Comparison of ENCODE assay signal across 15 mouse cellular contexts in the genomic region with DNA sequence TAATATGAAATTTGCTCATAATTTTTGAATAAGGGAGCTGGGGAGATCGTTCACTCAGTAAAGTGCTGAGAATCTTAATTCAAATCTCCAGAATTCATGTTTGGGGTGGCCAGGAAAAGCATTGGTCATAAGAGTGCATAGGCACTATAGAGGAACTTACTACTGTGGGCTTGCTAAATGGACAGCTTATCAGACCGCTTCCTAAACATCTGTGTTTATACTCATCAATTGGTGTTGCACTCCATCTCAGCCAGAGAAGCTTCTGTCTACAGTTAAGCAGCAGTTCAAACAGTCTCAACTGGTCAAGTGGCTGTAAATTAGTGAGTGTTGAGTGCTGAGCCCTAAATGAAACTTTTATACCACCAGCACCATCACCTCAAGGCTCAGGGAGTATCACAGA.
"Had no signal": no experiment of that assay in that cellular context is flagged by ENCODE, and none has a peak within 500 bp of the region (broad histone marks: within the 10 kb centered on the region; RNA-seq: fewer than 3 reads in every experiment).

No protein-coding gene starts in this region.

- H3K27me3 ChIP-seq: intestine, embryonic 15.5 days; limb, embryonic 13.5 days; lung, embryonic 15.5 days; midbrain, embryonic 15.5 days; neural tube, embryonic 13.5 days had no signal

- H3K27ac ChIP-seq: intestine, embryonic 15.5 days; limb, embryonic 13.5 days; lung, embryonic 15.5 days; macrophage; midbrain, embryonic 15.5 days; neural tube, embryonic 13.5 days had no signal

- H3K4me3 ChIP-seq: intestine, embryonic 15.5 days; limb, embryonic 13.5 days; lung, embryonic 15.5 days; midbrain, embryonic 15.5 days; neural tube, embryonic 13.5 days had no signal

- H3K4me2 ChIP-seq: intestine, embryonic 15.5 days; limb, embryonic 13.5 days; lung, embryonic 15.5 days; midbrain, embryonic 11.5 days; midbrain, embryonic 15.5 days; neural tube, embryonic 13.5 days had no signal

- H3K9ac ChIP-seq: intestine, embryonic 15.5 days; limb, embryonic 13.5 days; lung, embryonic 15.5 days; midbrain, embryonic 15.5 days; neural tube, embryonic 13.5 days had no signal

- H3K9me3 ChIP-seq: intestine, embryonic 15.5 days; limb, embryonic 13.5 days; lung, embryonic 15.5 days; midbrain, embryonic 15.5 days; neural tube, embryonic 13.5 days had no signal

- H3K36me3 ChIP-seq: intestine, embryonic 15.5 days; limb, embryonic 13.5 days; lung, embryonic 15.5 days; midbrain, embryonic 15.5 days; neural tube, embryonic 13.5 days had no signal

- H3K4me1 ChIP-seq: intestine, embryonic 15.5 days; limb, embryonic 13.5 days; lung, embryonic 15.5 days; midbrain, embryonic 15.5 days; neural tube, embryonic 13.5 days had no signal

- ATAC-seq: intestine, embryonic 15.5 days; midbrain, embryonic 15.5 days had no signal

- DNase-seq: kidney, adult 18-20 months; kidney, postnatal 10 days; kidney, postnatal 4 days; left cerebral cortex, postnatal 4 days; lung, postnatal 14 days; retina, postnatal 1 day; right cerebral cortex, postnatal 14 days; thymus, postnatal 36 days had no signal
